Comparison of ENCODE assay signal across 15 mouse cellular contexts in the genomic region with DNA sequence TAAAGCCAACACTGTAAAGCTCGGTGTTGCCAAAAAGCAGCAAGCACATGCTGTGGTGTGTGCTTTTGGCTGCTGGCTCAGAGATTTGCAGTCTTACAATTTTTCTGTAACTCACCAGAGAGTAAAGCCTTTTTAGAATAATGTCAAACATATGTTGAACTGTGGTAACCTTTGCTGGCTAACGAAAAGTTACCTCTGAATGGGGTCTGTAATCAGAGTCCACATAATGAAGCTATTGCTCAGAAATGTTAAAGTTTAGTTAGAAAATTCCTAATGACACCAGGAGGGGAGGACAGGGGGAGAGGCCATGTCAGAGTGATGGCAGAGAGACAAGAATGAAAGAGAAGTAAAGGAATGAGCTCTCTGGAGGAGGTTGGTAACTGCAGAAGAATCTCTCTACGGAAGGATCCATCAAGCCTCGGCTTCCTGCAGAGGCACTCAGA.
DNase-seq lines count a peak whose midpoint lies in the region; ATAC-seq lines count a peak whose summit lies in the region.
"Had no signal": no experiment of that assay in that cellular context is flagged by ENCODE, and none has a peak within 500 bp of the region (broad histone marks: within the 10 kb centered on the region; RNA-seq: fewer than 3 reads in every experiment).

No protein-coding gene starts in this region.

- no peaks in the 10 kb centered on the region for H3K4me1 ChIP-seq in intestine, embryonic 14.5 days (replicated peaks; ENCODE audit: control insufficient read depth, insufficient read depth, low read length)
- peaks cover 5% of the 10 kb centered on the region; the same call in 1 of the 2 replicates for H3K4me1 ChIP-seq in intestine, embryonic 15.5 days (replicated peaks)
- peaks cover 23% of the 10 kb centered on the region for H3K4me1 ChIP-seq in embryonic facial prominence, embryonic 14.5 days (ENCODE audit: control insufficient read depth, insufficient read depth, low read length)
- H3K4me1 ChIP-seq in stomach, embryonic 14.5 days (ENCODE audit: control insufficient read depth, insufficient read depth, low read length) = peaks cover 11% of the 10 kb centered on the region; the same call in 1 of the 2 replicates
- H3K4me1 ChIP-seq: heart, embryonic 10.5 days; hindbrain, embryonic 13.5 days; neural tube, embryonic 12.5 days had no signal

- H3K36me3 ChIP-seq in intestine, embryonic 14.5 days (ENCODE audit: control insufficient read depth, insufficient read depth, low read length) = no peaks in the 10 kb centered on the region
- no peaks in the 10 kb centered on the region for H3K36me3 ChIP-seq in intestine, embryonic 15.5 days
- H3K36me3 ChIP-seq in embryonic facial prominence, embryonic 14.5 days (ENCODE audit: control insufficient read depth, insufficient read depth, low read length) = no peaks in the 10 kb centered on the region
- no peaks in the 10 kb centered on the region for H3K36me3 ChIP-seq in stomach, embryonic 14.5 days (ENCODE audit: control insufficient read depth, insufficient read depth, low read length)
- H3K36me3 ChIP-seq: heart, embryonic 10.5 days; hindbrain, embryonic 13.5 days; kidney, embryonic 15.5 days; neural tube, embryonic 12.5 days had no signal

- H3K4me2 ChIP-seq in intestine, embryonic 14.5 days (ENCODE audit: low read length) = no peak overlapping the region
- no peak overlapping the region for H3K4me2 ChIP-seq in intestine, embryonic 15.5 days (replicated peaks)
- no peak overlapping the region for H3K4me2 ChIP-seq in embryonic facial prominence, embryonic 14.5 days (ENCODE audit: low read depth, low read length)
- no peak overlapping the region for H3K4me2 ChIP-seq in stomach, embryonic 14.5 days (replicated peaks; ENCODE audit: low read depth, low read length)
- H3K4me2 ChIP-seq: hindbrain, embryonic 13.5 days; kidney, embryonic 15.5 days; neural tube, embryonic 12.5 days had no signal

- no peak overlapping the region for H3K4me3 ChIP-seq in intestine, embryonic 14.5 days (ENCODE audit: low read depth, low read length)
- H3K4me3 ChIP-seq in intestine, embryonic 15.5 days (replicated peaks) = no peak overlapping the region
- no peak overlapping the region for H3K4me3 ChIP-seq in embryonic facial prominence, embryonic 14.5 days (ENCODE audit: low read depth, low read length)
- H3K4me3 ChIP-seq in stomach, embryonic 14.5 days (ENCODE audit: low read depth, low read length) = no peak overlapping the region
- H3K4me3 ChIP-seq: heart, embryonic 10.5 days; hindbrain, embryonic 13.5 days; kidney, embryonic 15.5 days; neural tube, embryonic 12.5 days had no signal

- no peak for ATAC-seq in intestine, embryonic 14.5 days (replicated peaks; ENCODE audit: low FRiP score, low TSS enrichment, low read depth)
- no peak for ATAC-seq in intestine, embryonic 15.5 days
- ATAC-seq in embryonic facial prominence, embryonic 14.5 days (ENCODE audit: low read depth) = peak; percentile 73
- no peak for ATAC-seq in stomach, embryonic 14.5 days (ENCODE audit: insufficient number of reproducible peaks, insufficient read depth, low FRiP score, low read depth)
- ATAC-seq: forebrain, embryonic 14.5 days had no signal

- no peaks in the 10 kb centered on the region for H3K9me3 ChIP-seq in intestine, embryonic 14.5 days (ENCODE audit: control insufficient read depth, low read length)
- H3K9me3 ChIP-seq in intestine, embryonic 15.5 days = no peaks in the 10 kb centered on the region
- H3K9me3 ChIP-seq in embryonic facial prominence, embryonic 14.5 days (ENCODE audit: control insufficient read depth, low read length) = no peaks in the 10 kb centered on the region
- no peaks in the 10 kb centered on the region for H3K9me3 ChIP-seq in stomach, embryonic 14.5 days (ENCODE audit: control insufficient read depth, low read depth, low read length)
- H3K9me3 ChIP-seq: heart, embryonic 10.5 days; hindbrain, embryonic 13.5 days; kidney, embryonic 15.5 days; neural tube, embryonic 12.5 days had no signal

- no peaks in the 10 kb centered on the region for H3K27me3 ChIP-seq in intestine, embryonic 14.5 days (replicated peaks; ENCODE audit: control insufficient read depth, insufficient read depth, low read length)
- H3K27me3 ChIP-seq in intestine, embryonic 15.5 days (replicated peaks) = no peaks in the 10 kb centered on the region
- H3K27me3 ChIP-seq in embryonic facial prominence, embryonic 14.5 days (replicated peaks; ENCODE audit: control insufficient read depth, insufficient read depth, low read length) = no peaks in the 10 kb centered on the region
- H3K27me3 ChIP-seq in stomach, embryonic 14.5 days (ENCODE audit: control insufficient read depth, insufficient read depth, low read length) = no peaks in the 10 kb centered on the region
- H3K27me3 ChIP-seq: hindbrain, embryonic 13.5 days; kidney, embryonic 15.5 days; neural tube, embryonic 12.5 days had no signal

- H3K27ac ChIP-seq in intestine, embryonic 14.5 days (ENCODE audit: low read depth) = 0 out of 2 replicates have a peak overlapping the region, but pooled peaks have one; percentile 29
- H3K27ac ChIP-seq in intestine, embryonic 15.5 days = no peak overlapping the region
- H3K27ac ChIP-seq in embryonic facial prominence, embryonic 14.5 days (replicated peaks; ENCODE audit: low read depth, low read length) = peak overlapping the region; percentile 18
- peak overlapping the region; percentile 52; the same call in 1 of the 2 replicates for H3K27ac ChIP-seq in stomach, embryonic 14.5 days (ENCODE audit: low read length)
- H3K27ac ChIP-seq: heart, embryonic 10.5 days; hindbrain, embryonic 13.5 days; kidney, embryonic 15.5 days; neural tube, embryonic 12.5 days had no signal

- H3K9ac ChIP-seq in intestine, embryonic 14.5 days (ENCODE audit: low read length) = no peak overlapping the region
- H3K9ac ChIP-seq in intestine, embryonic 15.5 days = no peak overlapping the region
- no peak overlapping the region for H3K9ac ChIP-seq in embryonic facial prominence, embryonic 14.5 days (ENCODE audit: low read depth, low read length)
- H3K9ac ChIP-seq in stomach, embryonic 14.5 days (replicated peaks; ENCODE audit: low read depth, low read length) = no peak overlapping the region
- H3K9ac ChIP-seq: hindbrain, embryonic 13.5 days; kidney, embryonic 15.5 days; neural tube, embryonic 12.5 days had no signal

- peak; percentile 38 for DNase-seq in embryo, embryonic 10.5 days (ENCODE audit: low spot score)
- no peak for DNase-seq in embryo, embryonic 10 days (ENCODE audit: low spot score)
- DNase-seq in intestine, embryonic 14.5 days (ENCODE audit: low spot score) = no peak
- DNase-seq in embryonic facial prominence, embryonic 14.5 days (ENCODE audit: low spot score) = peak; percentile 91
- DNase-seq in spleen, postnatal 36 days (ENCODE audit: low spot score in 2 of 2) = no peak
- no peak for DNase-seq in layer of hippocampus, postnatal 36 days
- DNase-seq: cerebellum, adult 18-20 months; thymus, postnatal 14 days had no signal

- WGBS in intestine, embryonic 14.5 days = 52% methylated on average over 4 of the region's 4 CpGs
- WGBS in intestine, embryonic 15.5 days = 47% methylated on average over 4 of the region's 4 CpGs
- WGBS in embryonic facial prominence, embryonic 14.5 days = 20% methylated on average over 4 of the region's 4 CpGs
- WGBS in stomach, embryonic 14.5 days = 35% methylated on average over 4 of the region's 4 CpGs

Comparison
In these comparisons a context has a peak if more than half of its experiments do, and no peak if none do; other contexts are left out.
1. DNase-seq: peak in embryo, embryonic 10.5 days (single experiment) and embryonic facial prominence, embryonic 14.5 days (single experiment); none in embryo, embryonic 10 days (single experiment), intestine, embryonic 14.5 days (single experiment), spleen, postnatal 36 days (0 of 2) and layer of hippocampus, postnatal 36 days (0 of 2).